Mouse (Mus musculus): ENCODE results near the gene AI661453. TPM values are rescaled to one million over a fixed set of nuclear protein-coding genes. Genes with fewer than 3 reads are reported as not detected.

Gene AI661453
- not detected for polyA plus RNA-seq (2017; shearing (Covaris generic))

DNA sequence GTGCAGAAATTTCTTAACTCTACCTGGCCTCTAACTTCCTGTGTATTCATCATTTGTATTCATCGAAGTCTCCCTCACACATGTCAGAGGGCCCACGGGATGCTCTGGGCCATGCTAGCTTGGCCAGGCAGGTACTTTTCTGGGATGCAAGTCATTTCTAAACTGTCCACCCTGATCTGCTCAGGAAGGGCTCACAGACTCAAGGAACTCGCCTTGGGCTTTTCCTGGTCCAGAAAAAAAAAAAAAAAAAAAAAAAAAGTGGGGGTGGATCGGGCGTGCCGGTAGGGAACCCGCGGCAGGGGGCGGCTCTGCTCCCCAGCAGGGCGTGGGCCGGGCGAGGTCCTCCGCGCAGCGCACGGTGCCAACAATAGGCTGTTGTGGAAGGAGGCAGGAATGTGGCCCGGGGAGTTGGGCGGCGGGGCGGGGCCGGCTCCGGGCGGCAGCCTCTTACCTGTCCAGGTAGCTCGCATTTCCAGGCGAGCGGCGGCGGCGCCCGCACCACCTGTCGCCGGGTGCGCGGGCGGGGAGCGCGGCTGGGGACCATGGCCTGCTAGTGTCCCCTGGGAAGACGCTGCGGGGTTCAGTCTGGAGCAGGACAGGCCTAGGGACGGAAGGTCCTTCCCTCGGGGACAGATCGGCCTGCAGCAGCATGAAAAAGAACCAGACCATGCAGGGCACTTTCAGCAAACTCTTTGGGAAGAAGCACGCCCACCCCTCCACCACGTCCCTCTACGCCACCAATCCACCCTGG, at the start of gene AI661453:
Gene AI661453, plus strand, starts transcription at position 460 of the 751 bp plus-strand sequence.

DNA sequence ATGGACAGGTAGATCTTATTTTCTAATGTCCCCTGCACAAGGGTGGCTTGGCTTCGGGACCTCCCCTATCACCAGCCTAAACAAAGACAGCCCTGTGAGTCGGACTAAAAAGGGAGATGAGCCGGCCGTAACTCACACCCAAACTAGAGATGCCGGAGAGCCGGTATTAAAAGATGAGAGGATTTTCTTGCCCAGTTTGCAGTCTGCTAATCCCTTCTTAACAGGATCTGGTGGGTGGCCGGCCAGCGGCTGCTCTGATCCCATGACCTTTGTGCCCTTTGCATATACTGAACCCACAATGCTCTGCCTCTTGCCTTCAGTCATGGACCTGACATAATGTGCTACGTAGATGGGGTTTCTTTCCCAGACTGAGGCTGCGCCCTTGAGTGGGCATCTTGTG, 36.0 kb upstream of the AI661453 start, which contains the start of gene Guca1a:
Gene Guca1a, minus strand, starts transcription at position 134 of the 400 bp plus-strand sequence.

DNA sequence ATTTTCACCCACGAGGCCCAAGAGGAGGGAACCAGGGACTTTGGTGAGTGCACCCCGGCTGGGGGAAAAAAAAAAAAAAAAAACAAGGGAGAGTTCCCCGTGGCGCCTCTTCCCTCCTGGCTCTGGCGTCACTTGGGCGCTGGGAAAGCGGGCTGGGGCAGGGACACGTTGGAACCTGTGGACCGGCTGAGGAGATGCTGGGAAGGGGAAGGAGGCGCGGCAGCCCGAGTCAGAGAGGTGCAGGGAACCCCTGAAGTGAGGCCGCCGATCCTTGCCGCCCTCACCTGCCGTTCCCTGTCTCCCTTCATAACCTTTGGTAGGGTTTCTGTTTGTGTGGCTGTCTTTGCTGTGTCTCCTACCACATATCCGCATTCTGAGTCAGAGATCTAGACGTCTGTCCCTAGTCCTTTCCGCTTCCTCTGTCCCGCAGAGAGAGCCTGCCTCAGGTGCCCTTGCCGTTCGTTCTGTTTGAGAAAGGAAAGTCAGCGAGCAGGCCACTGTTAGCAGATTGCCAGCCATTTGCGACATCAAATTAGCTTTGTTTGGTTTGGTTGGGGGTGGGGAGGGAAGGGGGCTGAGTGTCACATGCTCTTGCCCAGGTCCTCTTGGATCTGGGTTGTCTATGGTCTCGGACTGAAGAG, 612 bp downstream of the AI661453 start, which contains the start of gene 1700001C19Rik:
Gene 1700001C19Rik, minus strand, starts transcription at position 470 of the 641 bp plus-strand sequence.

DNA sequence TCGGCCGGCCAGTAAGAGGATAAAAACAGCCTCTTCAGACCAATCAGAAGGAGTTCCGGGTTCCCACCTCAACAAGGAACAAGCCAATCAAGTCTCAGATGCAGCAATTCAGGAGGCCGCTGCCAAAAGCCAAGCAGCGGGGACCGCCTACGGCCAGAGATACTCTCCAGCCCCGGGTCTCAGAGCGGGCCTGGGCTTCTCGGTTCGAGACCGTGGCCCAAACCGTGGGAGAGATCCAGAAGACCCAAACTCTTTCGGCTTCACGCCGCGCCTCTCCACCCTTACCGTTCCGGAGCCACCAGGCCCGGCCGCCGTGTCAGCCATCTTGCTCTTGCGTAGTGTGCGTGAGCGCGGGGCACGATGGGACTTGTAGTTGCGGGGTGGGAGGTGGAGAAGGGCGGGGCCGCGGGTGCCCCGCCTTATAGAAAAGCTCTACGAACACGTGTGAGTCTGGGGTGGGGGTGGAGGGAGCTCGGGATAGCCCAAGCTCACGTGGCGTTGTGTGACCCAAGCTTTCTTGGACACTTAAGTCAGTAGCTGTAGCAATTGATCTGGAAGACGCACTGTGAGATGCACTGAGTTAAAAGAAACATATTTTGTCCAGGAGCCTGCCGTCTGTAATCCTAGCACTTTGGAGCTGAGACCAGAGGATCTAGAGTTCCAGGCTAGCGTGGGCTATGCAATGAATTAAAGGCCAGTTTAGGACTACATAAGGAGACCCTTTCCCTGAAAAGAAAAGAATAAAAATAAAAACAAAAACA, 65.7 kb downstream of the AI661453 start, which contains the start of gene Taf8:
Gene Taf8, minus strand, starts transcription at position 347 of the 761 bp plus-strand sequence.

DNA sequence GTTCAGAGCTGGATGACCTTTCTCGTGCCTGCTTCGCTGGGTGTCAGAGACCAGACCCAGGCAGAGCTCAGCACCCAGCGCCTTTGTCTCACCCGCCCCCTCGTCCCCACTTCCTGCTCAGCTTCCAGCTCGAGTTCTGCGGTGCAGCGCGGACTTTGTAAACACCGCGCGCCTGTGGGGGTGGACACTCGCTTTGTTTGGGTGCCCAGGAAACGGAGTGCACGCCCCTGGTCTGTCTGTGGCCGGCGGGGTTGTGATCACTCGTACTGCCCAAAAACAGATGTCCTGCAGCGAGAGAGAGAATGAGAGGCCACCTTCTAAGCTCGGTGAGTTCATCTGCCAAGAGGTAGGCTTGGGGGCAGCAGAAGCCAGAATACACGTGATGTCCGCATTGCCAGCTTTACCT, 68.5 kb downstream of the AI661453 start, which contains the start of gene Ccnd3:
Gene Ccnd3, plus strand, starts transcription at position 111 of the 406 bp plus-strand sequence.

Other genes with a start within 250 kb of the AI661453 start
- 49.0 TPM for gene Mrps10, start 67.7 kb upstream of the AI661453 start, polyA plus RNA-seq (2017; shearing (Covaris generic))
- 2.4 TPM for gene Guca1b, start 51.2 kb upstream of the AI661453 start, polyA plus RNA-seq (2017; shearing (Covaris generic))
- not detected for gene Guca1a, start 36.0 kb upstream of the AI661453 start, polyA plus RNA-seq (2017; shearing (Covaris generic))
- not detected for gene 1700001C19Rik, start 761 bp downstream of the AI661453 start, polyA plus RNA-seq (2017; shearing (Covaris generic))
- 58.9 TPM for gene Taf8, start 65.7 kb downstream of the AI661453 start, polyA plus RNA-seq (2017; shearing (Covaris generic))
- 282 TPM for gene Ccnd3, start 68.4 kb downstream of the AI661453 start, polyA plus RNA-seq (2017; shearing (Covaris generic))
- 18.2 TPM for gene Bysl, start 174.9 kb downstream of the AI661453 start, polyA plus RNA-seq (2017; shearing (Covaris generic))
- gene Med20, start 175.0 kb downstream of the AI661453 start, polyA plus RNA-seq (2017; shearing (Covaris generic)) = 46.2 TPM
- 0.73 TPM for gene Gm20517, start 175.0 kb downstream of the AI661453 start, polyA plus RNA-seq (2017; shearing (Covaris generic))
- 0.30 TPM for gene Usp49, start 194.1 kb downstream of the AI661453 start, polyA plus RNA-seq (2017; shearing (Covaris generic))